Mouse (Mus musculus): Measurements from ENCODE around the gene Smox. TPM values are rescaled to one million over a fixed set of nuclear protein-coding genes. Genes with fewer than 3 reads are reported as not detected.

The Smox gene
- total RNA-seq, 2 experiments from 2014 or later, result 21.4 to 22.2 TPM

DNA sequence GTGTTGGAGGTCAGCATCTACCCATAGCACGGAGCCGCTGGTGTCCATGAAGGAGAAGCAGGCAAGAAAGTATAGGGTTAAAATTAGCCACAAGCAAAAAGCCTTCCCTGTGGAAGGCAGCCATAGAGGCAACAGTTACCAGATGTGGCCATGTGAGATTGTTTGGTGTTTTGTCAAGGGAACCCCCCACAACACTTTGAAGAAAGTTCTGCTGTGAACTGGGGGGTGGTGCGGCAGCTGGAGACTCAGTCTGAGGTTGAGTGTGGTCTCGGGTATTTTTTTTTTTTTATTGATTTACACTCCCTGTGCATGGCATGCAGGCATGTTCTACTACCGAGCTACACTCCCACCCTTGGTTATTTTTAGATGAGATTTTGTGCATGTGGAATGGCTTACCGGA, 8.8 kb upstream of the Smox start:
- intact Hi-C loops (cut with DNase I), result no loop called here
- no peak for DNase-seq

DNA sequence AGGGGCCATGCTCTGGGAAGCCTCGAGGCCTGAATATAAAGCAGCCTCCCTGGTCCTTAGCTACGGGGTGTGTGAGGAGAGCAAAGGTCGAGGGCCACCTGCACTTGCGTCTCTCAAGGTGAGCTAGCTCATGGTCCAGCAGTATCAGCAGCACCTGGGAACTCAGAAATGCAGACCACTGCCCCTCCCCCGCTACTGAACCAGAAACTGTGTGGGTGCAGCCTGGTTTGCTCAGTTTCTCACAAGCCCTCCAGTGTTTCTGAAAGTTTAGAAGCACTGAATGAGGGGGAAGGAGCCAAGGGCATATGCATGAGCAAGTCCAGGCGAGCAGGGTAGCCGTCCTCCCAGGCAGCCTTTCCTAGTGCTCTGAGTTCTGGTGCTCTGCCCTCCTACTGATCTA, 7.7 kb upstream of the Smox start:
- no peak for DNase-seq
- intact Hi-C loops (cut with DNase I), result no loop called here

DNA sequence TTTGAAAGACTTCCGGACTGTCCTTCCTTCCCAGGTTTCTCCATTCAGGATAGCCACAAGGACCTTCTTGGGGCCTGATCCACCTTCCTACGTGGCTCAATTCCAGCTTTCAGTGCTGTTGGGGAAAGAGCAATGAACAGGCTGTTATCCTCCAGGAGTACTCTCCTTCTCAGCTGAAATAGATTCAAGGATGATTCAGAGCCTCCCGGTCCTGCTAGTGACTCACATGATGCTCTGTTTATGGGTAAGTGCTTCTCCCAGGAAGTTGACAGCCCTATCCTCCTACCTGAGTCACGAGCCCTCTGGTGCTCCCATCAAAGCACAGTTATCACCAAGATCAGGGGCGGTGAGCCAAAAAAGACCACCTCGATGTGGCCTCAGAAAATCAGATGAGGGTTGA, 7.1 kb upstream of the Smox start:
- DNase-seq, result no peak
- intact Hi-C loops (cut with DNase I), result no loop called here

DNA sequence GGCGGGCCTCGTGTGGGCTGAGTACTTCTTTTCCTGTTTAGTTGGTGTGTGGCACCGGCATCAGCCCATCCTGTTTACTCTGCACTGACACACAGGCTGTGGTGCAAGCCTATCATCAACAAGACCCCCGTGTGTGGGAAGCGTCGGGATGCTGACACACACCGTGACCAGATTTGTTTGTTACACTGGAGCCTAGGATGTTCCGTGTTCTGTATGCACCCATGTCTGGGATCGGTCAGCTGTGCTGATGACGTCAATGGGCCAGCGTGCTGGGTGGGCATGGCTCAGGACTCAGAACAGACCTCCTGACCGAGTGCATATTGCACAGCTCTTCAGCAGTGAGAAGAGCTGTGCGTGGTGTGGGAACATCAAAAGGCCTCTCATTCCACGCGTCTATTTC, 6.2 kb upstream of the Smox start:
- intact Hi-C loops (cut with DNase I), result no loop called here
- no peak for DNase-seq

DNA sequence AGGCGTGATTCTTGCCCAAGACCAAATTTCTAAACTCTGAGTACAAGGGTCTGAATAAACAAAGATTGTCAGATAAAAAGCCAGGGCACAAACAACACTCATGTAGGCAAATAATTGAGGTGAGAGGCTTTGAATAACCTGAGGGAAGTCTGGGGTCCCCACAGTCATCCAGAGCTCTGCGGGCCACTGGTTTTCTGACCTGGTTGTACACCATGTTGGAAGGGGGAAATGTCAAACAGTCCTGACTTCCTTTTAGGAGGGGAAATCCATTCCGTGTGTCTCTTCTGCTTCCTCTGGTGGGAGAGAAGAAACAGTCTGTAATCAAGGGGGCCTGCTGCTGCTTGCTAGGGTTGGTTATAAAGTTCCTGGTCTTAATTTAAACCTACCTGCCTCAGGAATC, 5.2 kb upstream of the Smox start:
- intact Hi-C loops (cut with DNase I), result no loop called here
- no peak for DNase-seq

DNA sequence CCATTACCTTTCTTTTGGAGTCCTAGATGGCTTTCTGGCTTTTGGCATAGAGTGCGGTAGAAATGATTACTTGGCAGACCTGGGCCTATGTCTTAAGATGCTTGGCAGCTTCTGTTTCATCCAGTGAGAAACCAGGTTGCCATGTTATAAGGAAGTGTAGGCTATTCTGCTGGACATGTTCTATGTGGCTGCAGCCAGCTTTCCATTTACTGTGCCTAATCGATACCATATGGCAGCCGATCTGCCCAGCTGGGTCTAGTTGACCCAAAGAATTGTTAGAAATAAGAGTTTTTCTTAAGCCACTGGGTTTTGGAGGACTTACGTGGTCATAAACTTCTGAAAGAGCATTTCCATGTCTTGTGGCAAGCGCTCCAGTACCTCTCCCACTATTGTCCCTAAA, 4.0 kb upstream of the Smox start:
- intact Hi-C loops (cut with DNase I), result no loop called here
- DNase-seq, result no peak

DNA sequence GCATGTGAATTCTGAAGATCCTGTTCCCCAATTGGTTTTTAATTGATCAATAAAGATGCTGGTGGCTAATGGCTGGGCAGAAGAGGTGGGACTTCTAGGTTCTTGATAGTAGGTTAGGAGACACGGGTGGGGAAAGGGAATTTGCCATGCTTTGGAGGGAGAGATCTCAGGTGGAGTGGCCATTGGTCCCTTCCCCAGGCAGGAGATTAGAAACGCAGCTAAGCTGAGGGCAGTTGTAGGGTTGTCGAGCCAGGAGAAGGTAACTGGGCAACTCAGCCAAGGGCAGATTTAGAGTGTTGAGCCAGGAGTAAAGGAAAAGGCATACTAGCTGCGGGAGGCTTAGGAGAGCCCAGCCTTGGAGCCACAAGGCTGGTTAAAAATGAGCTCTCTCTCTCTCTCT, 3.0 kb upstream of the Smox start:
- intact Hi-C loops (cut with DNase I), result no loop called here
- no peak for DNase-seq

DNA sequence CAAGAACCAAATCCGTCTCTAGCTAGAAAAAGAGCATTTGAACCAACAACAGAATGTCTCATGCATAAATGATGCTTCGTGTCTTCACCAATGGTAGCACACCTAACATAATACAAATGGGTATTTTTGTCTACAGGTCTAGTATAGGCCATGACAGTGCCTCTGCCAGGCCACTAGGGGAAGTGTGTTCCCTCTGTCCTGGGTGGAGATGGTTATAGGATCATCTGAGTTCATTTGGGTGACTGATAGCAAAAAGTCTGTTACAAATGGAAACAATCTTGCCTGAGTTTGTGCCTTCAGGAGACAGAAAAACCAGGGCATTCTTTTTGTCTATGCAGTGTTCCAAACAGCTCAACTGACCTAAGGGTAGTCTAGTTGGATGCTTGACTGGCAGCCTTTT, 2.4 kb upstream of the Smox start:
- DNase-seq, result no peak
- intact Hi-C loops (cut with DNase I), result no loop called here

DNA sequence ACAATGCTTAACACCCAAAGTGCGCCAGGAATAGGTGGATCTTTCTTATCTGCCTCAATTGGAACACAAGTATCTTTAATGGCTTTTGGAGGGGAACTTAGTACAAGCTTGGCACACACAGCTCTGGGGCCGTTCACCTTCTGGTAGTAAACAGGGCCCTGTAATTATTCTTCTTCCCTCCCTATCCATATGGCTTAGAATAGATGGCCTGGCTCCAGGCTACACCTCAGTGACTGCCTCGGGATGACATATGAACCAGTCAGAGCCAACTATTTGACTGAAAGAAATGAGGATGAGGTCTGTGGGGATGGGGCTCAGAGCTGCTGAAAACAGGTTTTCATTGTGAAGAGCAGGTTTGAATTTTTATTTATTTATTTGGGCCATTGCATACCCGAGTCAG, 1.7 kb upstream of the Smox start:
- no peak for DNase-seq
- intact Hi-C loops (cut with DNase I), result no loop called here

DNA sequence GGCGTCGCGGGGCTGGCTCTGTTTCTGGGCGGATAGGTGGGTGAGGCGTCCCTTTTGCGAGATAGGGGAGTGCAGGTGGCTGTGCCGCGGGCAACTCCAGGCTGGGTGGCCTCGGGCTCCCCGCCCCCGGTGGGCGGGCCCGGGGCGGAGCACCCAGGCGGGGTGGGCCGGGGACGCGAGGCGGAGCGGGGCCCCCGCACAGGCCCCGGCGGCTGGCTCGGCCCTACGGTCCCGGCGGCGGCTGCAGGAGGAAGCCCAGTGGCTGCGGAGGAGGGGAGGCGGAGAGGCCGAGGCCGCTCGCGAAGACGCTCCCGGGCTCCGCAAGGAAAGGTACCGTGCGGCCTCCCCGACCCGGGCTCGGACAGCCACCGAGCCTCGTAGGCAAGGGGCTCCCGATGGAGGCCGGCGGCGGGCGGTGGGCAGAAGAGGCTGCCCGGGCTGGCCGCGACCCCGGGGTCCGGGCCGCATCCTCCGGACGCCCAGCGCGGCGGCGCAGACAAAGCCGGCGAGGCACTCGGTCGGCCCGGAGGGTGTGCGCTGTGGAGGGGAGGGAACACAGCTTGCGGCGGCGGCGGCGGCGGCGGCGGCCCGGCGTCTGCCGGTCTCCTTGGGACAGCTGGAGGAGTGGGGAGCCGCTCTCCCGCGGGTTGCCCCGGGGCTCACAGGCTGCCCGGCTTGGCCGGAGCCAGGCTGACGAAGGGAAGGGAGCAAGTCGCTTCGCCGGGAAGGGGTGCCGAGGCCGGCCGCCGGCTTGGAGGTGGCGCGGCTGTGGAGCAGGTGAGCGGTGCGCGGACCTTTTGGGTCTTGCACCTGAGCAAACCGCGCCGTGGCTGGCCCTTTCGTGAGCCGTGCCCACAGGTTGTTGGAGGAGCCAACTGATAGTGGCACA, 655 bp downstream of the Smox start:
- intact Hi-C loops (cut with DNase I), result no loop called here

DNA sequence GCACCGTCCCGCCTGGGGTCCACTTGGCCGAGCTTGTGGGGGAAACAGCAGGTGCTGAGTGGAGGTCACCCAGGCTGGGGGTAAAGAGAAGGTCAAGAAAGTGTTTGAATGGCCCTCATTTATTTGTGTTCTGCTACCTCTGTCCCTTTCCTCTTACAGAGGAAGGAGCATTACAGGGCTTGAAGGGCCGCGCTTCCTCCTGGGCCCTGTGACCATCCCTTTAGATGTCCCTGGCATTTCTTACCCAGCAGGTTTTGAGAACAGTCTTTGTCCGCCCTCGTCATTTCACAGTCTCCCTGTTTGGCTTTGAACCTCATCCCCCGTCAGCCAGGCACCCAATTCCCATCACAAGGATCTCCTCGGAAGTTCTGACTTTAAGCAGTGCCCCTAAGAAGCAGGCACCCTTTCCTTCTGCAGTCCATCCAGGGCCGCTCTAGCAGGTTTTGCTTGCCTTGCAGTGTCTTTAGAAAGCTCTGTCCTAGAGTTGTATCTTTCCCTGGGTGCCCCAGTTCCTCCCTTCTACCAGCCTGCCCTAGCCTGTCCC, 1.4 kb downstream of the Smox start:
- intact Hi-C loops (cut with DNase I), result no loop called here
- no peak for DNase-seq

More for the DNA sequence above, 655 bp downstream of the Smox start:
- peak; percentile 90 to 91 for DNase-seq

DNA sequence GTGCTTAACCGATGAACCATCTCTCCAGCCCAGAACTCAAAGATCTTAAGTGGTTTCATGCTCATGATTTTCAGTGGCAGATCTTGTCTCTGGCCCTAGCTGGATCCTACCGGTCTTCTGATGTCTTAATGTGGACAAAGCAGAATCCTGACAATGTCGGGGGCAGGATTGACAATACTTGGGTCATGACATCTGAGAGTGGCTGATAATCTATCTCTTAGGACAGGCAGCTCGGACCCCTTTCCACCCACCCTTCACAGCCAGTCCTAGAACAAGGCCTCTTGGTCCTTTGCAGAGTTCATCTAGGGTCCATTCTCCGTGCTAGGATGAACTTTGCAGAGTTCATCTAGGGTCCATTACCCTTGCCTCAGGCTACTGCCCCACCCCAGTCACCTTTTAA, 2.1 kb downstream of the Smox start:
- DNase-seq, result no peak
- intact Hi-C loops (cut with DNase I), result no loop called here

DNA sequence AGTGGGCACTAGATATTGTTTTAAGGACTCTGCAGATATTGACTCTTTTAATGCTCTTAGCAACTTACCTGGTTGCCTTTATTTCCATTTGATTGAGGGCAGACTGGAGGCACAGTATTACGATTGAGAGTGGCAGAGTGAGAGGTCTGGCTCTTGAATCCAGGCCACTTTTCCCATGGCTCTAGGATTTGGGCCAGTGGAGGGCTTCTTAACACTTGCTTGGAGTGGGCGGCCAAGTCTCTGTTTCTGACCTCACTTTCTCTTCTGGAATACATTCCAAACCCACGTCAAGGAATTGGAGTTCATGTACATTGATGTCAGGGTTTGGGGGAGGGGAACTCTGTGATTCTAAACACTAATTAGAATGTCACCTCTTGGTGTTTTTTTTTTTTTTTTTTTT, 4.0 kb downstream of the Smox start:
- DNase-seq, result no peak
- intact Hi-C loops (cut with DNase I), result loop anchor here (5.0 kb wide), 1 partner anchor 33 kb away; no protein-coding TSS in a partner anchor

DNA sequence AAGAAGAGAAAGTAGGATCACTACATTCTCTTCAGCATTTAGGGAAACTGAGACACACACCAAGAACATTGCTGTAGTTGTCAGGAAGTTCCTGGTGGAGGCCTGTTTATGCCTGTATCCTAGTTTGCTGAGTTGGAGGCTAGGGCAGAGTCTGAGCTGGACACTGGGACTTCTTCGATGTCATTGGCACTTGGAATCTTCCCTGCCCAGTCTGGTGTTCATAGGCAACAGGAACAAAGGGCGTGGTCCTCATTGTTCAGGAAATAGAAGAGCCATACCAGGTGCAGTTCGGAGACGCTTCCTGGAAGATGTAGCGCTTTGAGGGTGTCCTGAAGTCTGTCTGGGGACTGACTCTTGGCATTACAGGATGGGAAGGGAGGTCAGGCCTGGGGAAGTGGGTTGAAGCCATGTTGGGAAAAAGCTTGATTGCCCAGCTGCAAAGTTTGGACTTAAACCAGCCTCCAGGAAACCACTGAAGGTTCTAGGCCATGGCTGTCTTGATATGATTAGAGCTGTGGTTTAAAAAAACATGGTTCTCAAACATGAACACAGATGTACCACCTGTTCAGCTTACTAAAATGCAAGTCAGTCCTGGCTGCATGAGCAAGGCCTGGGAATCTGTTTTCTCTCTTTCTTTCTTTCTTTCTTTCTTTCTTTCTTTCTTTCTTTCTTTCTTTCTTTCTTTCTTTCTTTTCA, 5.0 kb downstream of the Smox start:
- DNase-seq, result no peak
- intact Hi-C loops (cut with DNase I), result loop anchor here (5.0 kb wide), 1 partner anchor 34 kb away; no protein-coding TSS in a partner anchor

DNA sequence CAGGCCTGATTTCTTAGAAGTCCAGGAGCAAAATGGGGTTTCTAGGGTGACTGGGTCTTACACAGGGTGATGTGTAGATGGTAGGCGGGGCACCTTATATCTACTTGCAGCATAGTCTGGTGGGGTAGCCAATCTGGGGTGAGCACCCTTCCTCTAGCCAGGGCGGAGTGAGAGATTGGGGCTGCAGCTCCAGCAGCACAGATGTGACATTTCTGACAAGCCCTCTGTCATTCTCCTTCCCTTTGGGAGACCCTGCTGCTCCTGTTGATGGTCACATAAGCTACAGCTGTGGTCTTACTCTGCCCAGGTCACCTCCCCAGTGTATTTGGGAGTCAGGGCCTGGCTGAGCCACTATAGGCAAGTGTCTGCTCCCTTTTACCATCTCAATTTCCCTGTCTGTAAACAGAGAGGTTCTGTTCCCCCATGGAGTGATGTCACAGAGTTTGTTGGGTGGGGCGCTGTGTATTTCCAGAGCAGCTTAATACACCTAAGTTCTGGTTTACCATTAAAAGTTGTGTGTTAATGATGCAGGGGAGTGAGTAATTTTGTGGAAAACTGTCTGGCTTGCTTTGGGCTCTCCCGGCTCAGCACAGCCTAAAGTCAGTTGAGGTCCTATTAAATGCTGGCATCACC, 6.0 kb downstream of the Smox start:
- intact Hi-C loops (cut with DNase I), result loop anchor here (5.0 kb wide), 1 partner anchor 35 kb away; no protein-coding TSS in a partner anchor
- DNase-seq, result no peak

DNA sequence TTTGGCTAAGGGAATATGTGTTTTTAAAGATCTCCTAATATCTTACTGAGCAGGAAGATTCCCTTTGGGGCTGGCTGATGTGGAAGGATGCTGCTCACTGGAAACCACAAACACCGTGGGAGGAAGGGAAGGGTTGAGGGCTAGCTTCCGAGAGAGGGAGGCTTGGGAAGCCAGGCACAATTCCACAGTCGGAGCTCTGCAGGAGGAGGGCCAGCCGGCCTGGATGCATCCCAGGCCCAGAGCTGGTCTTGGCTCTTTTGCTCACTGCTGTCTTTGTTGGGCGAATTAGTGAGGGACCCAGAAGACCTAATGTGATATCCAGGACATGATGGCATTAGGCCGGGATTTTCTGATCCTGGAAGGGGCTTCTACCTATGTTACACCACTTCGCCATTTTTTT, 6.9 kb downstream of the Smox start:
- peak; percentile 55 to 59 for DNase-seq
- intact Hi-C loops (cut with DNase I), result loop anchor here (5.0 kb wide), 1 partner anchor 36 kb away; no protein-coding TSS in a partner anchor

DNA sequence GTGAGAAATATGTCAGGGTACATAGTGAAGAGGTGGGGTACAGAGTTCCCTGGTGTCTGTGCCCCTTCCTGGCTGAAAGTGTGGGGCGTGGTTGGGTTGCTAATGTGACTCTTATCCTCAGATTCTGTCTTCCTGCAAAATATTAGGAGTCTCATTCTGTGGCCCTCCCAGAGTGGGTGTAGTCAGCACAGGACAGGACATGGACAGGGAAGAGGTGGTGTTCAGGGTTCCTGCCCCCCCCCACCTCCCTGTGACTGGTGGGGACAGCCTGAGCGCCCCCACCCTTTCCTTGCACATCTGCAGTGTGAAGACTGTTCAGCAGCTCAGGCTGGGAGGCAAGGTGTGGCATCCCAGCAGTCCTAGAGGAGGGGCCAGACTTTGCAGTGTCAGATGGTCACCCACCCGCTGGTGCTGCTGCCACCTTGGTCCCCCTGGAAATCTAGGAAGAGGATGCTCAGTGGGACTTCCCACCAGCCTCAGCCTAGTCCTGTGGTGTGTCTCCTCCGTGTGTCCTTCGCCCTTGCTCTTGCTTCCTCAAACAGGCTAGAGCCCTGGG, 8.1 kb downstream of the Smox start:
- intact Hi-C loops (cut with DNase I), result loop anchor here (5.0 kb wide), 1 partner anchor 37 kb away; no protein-coding TSS in a partner anchor
- no peak for DNase-seq

DNA sequence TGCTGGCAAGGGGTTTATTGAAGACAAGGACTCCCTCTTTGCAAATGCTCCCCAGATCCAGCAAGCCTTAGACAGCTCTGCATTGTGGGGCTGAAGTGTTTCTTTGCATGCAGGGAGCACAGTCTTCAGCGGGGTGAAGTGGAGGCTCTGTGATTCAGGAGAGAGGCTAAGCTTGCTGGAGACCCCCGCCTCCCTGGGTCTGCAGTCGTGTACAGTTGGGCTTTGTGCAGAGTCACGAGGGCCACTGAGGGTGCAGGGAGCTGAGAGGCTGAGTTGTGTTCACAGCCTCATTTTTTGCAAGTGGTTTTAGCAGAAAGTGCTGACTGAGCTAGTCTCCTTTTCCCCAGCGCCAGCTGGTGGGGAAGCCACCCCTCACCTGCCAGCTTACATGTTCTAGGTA, 10.6 kb downstream of the Smox start:
- no peak for DNase-seq
- intact Hi-C loops (cut with DNase I), result no loop called here

DNA sequence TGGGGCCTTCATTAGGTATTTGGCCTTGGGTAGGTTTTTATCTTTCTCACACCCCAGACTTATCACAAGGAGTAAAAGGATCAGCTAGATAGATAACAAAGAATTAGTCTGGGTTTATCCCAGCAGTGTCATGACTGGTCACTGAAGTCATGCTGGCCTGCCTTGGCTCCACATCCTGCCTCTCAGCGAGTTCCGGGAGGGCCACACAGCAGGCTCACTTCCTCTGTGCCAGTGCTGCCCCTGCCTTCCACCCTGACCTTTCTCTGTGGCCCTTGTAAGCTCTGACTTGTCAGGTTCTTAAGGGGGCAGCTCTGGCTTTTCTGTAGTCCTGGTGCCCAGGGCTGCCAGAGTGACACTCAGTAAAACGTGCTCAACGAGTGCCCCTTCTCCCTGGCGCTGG, 11.3 kb downstream of the Smox start:
- intact Hi-C loops (cut with DNase I), result no loop called here
- DNase-seq, result no peak

DNA sequence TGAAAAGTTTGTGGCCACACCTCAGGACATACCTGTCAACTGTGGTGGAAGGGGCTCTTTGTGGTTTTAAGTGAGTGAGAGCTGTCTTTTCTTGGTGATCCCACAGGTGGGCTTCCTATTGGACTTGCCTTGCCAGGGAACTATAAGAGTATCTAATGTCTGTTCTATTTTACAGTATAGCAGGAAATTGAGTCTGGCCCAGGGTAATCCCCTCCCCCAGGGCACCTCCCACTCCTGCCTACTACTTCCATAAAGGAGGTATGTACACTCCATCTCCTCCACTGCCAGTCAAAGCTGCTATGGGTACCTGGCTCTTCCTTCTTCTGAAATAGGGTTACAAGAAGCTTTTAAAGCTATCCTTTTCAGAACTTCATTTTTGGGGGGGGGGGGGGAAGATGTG, 14.1 kb downstream of the Smox start:
- DNase-seq, result no peak
- intact Hi-C loops (cut with DNase I), result no loop called here

DNA sequence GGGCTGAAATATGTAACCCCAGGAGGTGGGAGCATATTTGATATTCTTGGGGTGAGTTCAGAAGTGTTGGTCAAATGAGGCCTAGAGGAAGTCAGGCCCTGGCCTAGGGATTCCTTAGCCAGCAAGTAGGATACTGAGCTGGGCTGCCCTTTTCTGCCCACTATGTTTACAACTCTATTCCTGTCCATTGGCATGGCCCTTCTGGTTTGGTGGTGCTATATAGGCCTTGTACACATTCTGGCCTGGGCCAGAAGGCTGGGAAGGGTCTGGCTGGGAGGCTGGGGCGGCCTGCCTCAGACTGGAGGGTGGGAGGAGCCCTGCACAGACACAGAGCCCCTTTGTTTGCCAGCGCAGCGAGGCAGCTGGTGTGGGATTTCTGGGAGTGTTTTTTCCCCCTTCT, 15.1 kb downstream of the Smox start:
- intact Hi-C loops (cut with DNase I), result no loop called here
- DNase-seq, result no peak

Measured in heart, postnatal 36 days (tissue).